Mouse (Mus musculus) heart, postnatal 36 days (tissue): ENCODE data around the gene Tom1l2. TPM values are rescaled to one million over a fixed set of nuclear protein-coding genes. Genes with fewer than 3 reads are reported as not detected.
A peak's percentile ranks its signal among the peaks of the same experiment; 100 is the strongest.

Source experiments
- DNase-seq, 2 experiments: peaks; one replicate each; pipeline ENCODE4 v3.0.0; 2021 to 2022
- intact Hi-C: fragments of 180-260 bp; cut with DNase I; formaldehyde crosslinking; loops from one replicate; pipeline ENCODE4 v1.15.1; 2025
- total RNA-seq, 2 experiments: library from RNA; stranded (reverse); gene quantifications; 2 replicates each; pipeline ENCODE4 v1.2.3; 2021

The Tom1l2 gene
- 100 to 1,000 TPM; 101 to 113 TPM for total RNA-seq

DNA sequence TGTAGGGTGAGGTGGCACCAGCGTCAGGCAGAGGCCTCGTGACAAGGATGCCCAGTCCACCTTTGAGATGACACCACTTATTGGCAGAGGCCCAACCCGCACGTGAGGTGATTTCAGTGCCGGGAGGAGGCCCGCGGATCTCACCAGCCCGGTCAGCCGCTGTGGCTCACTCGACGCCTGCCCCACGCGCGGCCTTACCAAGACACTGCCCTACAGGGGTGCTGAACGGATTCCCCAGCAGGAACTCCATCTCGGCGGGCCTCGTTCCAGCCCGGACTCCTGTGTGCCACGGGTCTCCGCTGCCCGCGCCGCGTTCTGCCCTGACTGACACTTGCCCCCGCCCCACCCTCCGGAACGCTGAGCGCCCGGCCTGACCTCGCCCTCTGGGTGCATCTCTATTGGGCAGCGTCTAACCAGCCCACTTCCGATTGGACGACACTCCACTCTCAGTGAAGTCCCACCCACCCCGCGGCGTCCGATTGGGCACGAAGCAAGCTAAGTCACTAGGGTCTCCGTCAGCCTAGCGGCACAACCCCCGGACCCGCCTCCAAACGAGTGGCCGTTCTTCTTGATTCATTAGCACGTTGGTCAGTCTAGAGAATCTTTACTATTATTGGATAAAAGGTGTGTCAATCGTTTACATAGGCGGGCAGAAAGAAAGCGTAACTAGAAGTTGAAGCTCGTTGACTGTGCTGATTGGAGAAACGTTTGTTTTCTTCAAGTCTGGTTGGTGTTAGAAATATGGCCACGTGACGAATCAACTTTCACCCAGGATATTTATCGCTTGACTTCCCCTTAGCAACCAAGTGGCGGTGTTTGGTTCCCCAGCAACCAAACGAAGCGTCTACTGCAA, at the start of gene Tom1l2, which contains the start of gene Drc3:
Tom1l2 (minus strand) TSS at position 347 of the 853 bp plus-strand sequence.
Drc3 (plus strand) TSS at position 771 of the 853 bp plus-strand sequence.
- peak; percentile 93 to 95 for DNase-seq
- intact Hi-C loops: loop anchor here (2.0 to 5.0 kb wide), 4 partner anchors 35 to 245 kb away; partner anchors contain the start of gene Rai1

DNA sequence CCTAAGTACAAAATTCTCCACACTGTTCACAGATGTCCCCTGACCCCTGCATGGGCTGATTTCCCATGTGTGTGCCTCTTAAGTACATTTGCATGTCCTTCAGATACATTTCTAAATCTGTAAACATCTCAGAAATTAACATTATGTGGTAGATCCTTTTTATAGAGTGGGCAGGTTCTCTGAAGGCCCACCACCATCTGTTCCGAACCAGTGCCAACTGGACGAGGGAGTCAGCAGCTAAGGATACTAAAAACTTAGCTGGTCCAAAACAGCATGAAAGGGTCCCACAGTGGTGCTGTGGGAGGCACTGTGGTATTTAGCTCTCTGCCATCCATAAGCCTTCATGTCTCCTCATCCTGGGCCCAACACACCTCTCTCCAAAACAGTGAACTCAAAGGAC, 44.5 kb upstream of the Tom1l2 start:
- DNase-seq: no peak
- intact Hi-C loops: no loop called here

- DNase-seq: peak in 1 of 2 experiments; percentile 8
- intact Hi-C loops: no loop called here
These were observed 43.8 kb upstream of the Tom1l2 start for GRCm38 (mm10) chr11:60396546-60396945.

DNA sequence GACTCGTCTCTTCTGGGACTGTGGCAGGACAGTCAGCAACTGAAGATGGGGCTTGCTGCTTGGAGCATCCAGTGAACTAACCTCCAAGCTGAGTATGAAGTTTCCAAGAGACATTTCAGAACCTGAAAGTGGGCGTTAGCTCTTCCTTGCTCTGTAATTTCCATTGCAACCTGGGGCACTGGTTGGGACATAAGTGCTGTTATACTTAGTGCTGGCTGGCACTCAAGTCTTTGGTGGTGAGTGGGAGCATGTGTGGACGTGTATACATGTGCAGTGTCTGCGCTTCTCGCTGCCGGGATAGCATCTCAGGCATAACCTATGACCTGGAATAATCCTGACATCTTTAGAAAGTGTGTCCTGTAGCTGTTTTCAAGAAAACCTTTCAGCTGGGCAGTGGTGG, 38.6 kb upstream of the Tom1l2 start:
- intact Hi-C loops: no loop called here
- no peak for DNase-seq

GRCm38 (mm10) chr11:60387944-60388343, 35.2 kb upstream of the Tom1l2 start:
- no peak for DNase-seq
- intact Hi-C loops: no loop called here

GRCm38 (mm10) chr11:60385946-60386345, 33.2 kb upstream of the Tom1l2 start:
- intact Hi-C loops: no loop called here
- no peak for DNase-seq

DNA sequence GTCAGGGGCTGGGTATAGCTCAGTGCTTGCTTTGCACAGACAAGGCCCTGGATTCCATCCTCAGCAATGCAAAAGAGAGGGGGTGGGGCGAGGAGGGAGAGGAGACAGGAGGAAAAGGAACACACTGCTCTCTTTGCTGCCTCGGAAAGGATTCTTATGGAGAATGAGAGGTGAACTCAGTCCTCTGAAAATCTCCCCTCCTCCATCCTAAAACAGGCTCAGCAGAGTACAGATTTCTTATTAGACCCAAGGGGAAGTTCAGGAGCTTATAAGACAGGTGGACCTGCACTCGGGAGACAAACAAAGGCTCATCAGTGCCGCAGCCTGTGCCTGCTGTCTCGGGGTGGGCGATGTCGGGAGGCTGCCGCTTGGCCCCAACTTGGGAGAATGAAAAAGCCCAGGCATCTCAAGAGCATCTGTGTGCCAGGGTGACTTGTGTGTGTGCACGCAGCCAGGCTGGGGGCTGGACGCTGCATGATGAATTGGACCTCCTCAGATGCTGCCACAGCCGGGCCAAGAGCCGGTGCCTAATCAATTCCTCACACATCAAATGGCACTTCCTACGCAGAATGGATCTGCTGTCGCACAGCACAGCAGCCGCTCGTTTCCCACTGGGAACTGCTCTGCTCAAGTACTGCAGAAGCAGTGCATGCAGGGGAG, 32.2 kb upstream of the Tom1l2 start:
- intact Hi-C loops: no loop called here
- DNase-seq: no peak

DNA sequence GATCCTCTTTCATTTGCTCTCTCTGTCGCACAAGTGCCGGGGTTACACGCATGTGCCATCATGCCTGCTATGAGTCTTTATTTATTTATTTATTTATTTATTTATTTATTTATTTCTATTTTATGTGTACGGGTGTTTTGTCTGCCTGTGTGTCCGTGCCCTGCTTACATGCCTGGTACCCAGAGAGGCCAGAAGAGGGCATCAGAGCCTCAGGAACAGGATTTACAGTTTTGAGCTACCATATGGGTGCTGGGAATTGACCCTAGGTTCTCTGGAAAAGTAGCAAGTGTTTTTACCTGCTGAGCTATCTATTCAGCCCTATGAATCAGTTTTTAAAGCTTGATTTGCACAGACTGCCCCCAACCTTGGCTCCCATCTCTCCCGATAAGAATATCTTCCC, 30.8 kb upstream of the Tom1l2 start:
- intact Hi-C loops: no loop called here
- DNase-seq: no peak

GRCm38 (mm10) chr11:60374481-60374880, 21.8 kb upstream of the Tom1l2 start:
- intact Hi-C loops: no loop called here

DNA sequence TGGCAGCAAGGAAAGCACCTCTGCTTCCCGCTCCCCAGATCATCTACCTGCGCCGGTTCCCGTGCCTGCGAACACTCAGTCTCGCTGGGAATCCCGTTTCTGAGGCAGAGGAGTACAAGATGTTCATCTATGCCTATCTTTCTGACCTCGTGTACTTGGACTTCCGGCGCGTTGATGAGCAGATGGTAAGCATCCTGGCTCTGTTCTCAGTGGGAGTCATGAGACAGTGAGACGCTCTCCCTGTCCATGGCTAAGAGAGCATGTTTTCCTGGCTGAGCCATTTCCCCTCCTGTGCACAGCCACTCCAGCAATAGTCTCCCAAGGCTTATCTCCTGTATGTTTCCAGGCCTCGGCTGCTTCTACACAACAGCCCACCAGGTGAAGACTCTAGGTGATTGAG, 17.7 kb upstream of the Tom1l2 start:
- DNase-seq: no peak
- intact Hi-C loops: no loop called here

More at GRCm38 (mm10) chr11:60374481-60374880, 21.8 kb upstream of the Tom1l2 start:
- no peak for DNase-seq

- intact Hi-C loops: no loop called here
- DNase-seq: no peak
These were observed 16.7 kb upstream of the Tom1l2 start for GRCm38 (mm10) chr11:60369448-60369847.

- DNase-seq: no peak
- intact Hi-C loops: no loop called here
These were observed 16.2 kb upstream of the Tom1l2 start for GRCm38 (mm10) chr11:60368909-60369308.

GRCm38 (mm10) chr11:60367256-60367655, 14.6 kb upstream of the Tom1l2 start:
- intact Hi-C loops: no loop called here
- no peak for DNase-seq

DNA sequence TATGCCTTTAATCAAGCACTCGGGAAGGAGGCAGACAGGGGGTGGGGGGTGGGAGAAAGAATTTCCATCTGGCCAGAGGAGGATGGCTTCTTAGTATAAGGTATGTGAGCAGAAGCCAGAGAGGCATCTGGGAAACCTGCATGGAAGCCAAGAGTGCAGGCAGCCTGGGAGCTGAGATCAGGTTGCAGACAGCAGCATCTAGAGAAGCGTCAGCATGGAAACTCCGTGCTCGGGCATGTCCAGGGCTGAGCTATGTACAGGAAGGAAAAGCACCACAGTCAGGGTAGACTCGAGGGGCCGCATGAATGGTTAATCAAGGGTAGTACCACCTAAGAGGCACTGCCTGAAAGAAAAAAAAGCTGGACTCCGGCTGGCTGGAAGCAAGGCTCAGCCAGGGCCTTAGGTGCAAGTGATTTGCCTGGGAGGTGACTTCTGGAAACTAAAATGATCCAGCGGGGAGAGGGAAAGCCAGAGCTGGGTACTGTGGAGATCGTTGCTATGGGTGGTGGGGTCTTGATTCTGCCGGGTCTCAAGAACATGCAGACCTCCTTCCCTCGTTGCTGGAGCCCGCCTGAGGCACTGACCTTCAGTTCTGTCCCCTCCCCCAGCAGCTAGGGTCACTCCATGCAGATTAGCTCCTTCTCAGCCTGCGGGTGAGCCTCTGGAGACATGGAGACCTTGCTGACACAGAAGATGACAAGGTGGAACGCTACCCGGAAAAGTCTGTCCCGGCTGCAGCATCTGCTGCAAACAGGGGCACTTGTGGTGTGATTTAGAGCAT, 13.7 kb upstream of the Tom1l2 start:
- DNase-seq: no peak
- intact Hi-C loops: no loop called here

DNA sequence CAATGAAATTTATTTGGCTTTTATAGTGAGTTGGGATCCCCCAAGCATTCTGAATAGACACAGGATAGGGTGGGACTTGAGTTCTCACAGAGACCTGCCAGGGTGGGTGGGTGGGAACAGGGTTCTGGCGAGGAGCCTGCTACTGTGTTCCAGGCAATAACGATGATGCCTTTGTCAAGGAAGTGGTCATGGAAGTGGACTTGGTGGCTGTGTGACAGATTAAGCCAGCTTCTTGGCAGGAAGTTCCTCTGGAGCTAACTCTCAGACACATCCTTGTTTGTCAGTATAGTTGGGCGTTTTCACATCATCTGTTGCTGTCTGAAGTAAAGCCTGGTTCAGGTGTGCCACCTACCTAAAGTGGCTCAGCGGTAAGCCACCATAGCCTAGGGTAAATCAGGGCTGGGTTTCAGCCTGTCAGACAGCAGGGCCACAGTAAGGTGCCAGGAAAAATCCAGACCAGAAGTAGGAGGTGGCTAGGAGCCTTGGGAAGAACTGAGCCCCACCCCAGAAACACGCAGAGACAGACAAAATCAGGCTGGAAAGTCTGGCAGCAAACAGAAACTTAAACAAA, 8.0 kb upstream of the Tom1l2 start:
- intact Hi-C loops: no loop called here
- peak; percentile 24 to 43 for DNase-seq

- intact Hi-C loops: no loop called here
- DNase-seq: no peak
These were observed 7.2 kb upstream of the Tom1l2 start for GRCm38 (mm10) chr11:60359936-60360335.

DNA sequence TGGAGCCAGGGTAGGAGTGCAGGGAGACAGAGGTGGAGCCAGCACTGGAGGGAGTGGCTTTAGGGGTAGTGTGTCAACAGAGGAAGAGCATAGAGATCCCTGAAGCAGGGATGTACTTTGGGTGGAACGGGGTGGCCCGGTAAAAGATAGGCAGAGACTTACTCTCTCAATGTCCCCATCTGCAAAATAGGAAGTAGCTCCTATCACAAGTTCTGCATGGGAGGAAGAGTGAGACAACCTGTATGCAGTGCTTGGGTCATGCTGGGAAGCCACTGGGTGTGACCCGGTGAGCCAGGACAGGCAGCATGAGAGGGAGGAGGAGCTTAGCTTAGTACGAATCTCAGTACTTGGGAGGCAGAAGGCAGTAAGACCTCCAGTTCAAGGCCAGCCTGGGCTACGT, 6.4 kb upstream of the Tom1l2 start:
- intact Hi-C loops: no loop called here
- no peak for DNase-seq

GRCm38 (mm10) chr11:60358548-60358947, 5.8 kb upstream of the Tom1l2 start:
- no peak for DNase-seq
- intact Hi-C loops: no loop called here

- no peak for DNase-seq
- intact Hi-C loops: no loop called here
These were observed 4.4 kb upstream of the Tom1l2 start for GRCm38 (mm10) chr11:60357116-60357515.

GRCm38 (mm10) chr11:60355952-60356351, 3.2 kb upstream of the Tom1l2 start:
- intact Hi-C loops: no loop called here
- DNase-seq: no peak
